Mouse (Mus musculus) MEL (cell line): ENCODE measurements around the gene Wnt1. TPM values are rescaled to one million over a fixed set of nuclear protein-coding genes. Genes with fewer than 3 reads are reported as not detected.

ENCODE experiments used
- DNase-seq: peaks from one replicate; pipeline ENCODE4 v3.0.0; 2011; ENCODE audit warnings: low read depth, low spot score
- H3K27ac ChIP-seq: 2 replicates; pipeline ENCODE4 v1.5.1; 2012; ENCODE audit warnings: low read depth, mild to moderate bottlenecking, control low read depth, low read length, moderate library complexity; ENCODE audit not compliant: control insufficient read depth
- H3K27me3 ChIP-seq, 2 experiments: fragments of 150-350 bp in 1 of 2; sonication (generic) in 1 of 2; 2 replicates each; pipeline ENCODE4 v1.6.1; 2012; ENCODE audit warnings: low read length in 2 of 2, mild to moderate bottlenecking in 2 of 2, improper control_type of control experiment in 1 of 2, moderate library complexity in 1 of 2; ENCODE audit not compliant: insufficient read depth in 2 of 2, control insufficient read depth in 1 of 2
- H3K36me3 ChIP-seq, 2 experiments: 2 replicates each; pipeline ENCODE4 v1.6.1; 2012 to 2014; ENCODE audit warnings: low read length in 2 of 2, improper control_type of control experiment in 1 of 2, inconsistent platforms in 1 of 2, mild to moderate bottlenecking in 1 of 2; ENCODE audit not compliant: insufficient read depth in 2 of 2, control insufficient read depth in 1 of 2
- H3K4me1 ChIP-seq, 2 experiments: fragments of 150-350 bp in 1 of 2; sonication (generic) in 1 of 2; 2 replicates each; pipeline ENCODE4 v1.6.1; 2012; ENCODE audit warnings: low read length in 2 of 2, improper control_type of control experiment in 1 of 2, mild to moderate bottlenecking in 1 of 2; ENCODE audit not compliant: insufficient read depth in 2 of 2, control insufficient read depth in 1 of 2
- H3K4me3 ChIP-seq, 2 experiments: fragments of 150-350 bp in 1 of 2; sonication (generic) in 1 of 2; 2 replicates each; pipeline ENCODE4 v1.5.1; 2012; ENCODE audit warnings: low read depth in 2 of 2, low read length in 2 of 2, mild to moderate bottlenecking in 2 of 2, moderate library complexity in 2 of 2, control low read depth in 1 of 2, improper control_type of control experiment in 1 of 2; ENCODE audit not compliant: control insufficient read depth in 1 of 2, insufficient read depth in 1 of 2
- H3K79me2 ChIP-seq: 2 replicates; pipeline ENCODE4 v1.6.1; 2012; ENCODE audit warnings: mild to moderate bottlenecking, low read length, moderate library complexity; ENCODE audit not compliant: control insufficient read depth, poor library complexity, insufficient read depth
- H3K9ac ChIP-seq: 2 replicates; pipeline ENCODE4 v1.6.1; 2012; ENCODE audit warnings: low read depth, mild to moderate bottlenecking, control low read depth, low read length, moderate library complexity; ENCODE audit not compliant: control insufficient read depth, poor library complexity, severe bottlenecking
- H3K9me3 ChIP-seq: fragments of 150-350 bp; sonication (generic); replicated peaks from 2 replicates; pipeline ENCODE4 v1.6.1; 2012; ENCODE audit warnings: mild to moderate bottlenecking, low read length, improper control_type of control experiment, moderate library complexity; ENCODE audit not compliant: insufficient read depth
- BHLHE40 ChIP-seq: IDR thresholded peaks from 2 replicates; pipeline ENCODE4 v1.6.1; 2012; ENCODE audit warnings: low read depth, mild to moderate bottlenecking, inconsistent platforms, low read length, improper control_type of control experiment, borderline replicate concordance
- CHD1 ChIP-seq: IDR thresholded peaks from 2 replicates; pipeline ENCODE4 v1.6.1; 2012; ENCODE audit warnings: low read depth, mild to moderate bottlenecking, inconsistent platforms, low read length, improper control_type of control experiment
- CHD2 ChIP-seq: IDR thresholded peaks from 2 replicates; pipeline ENCODE4 v1.6.1; 2011; ENCODE audit warnings: low read length, improper control_type of control experiment
- CTCF ChIP-seq, 3 experiments: IDR thresholded peaks in 2 of 3; conservative IDR thresholded peaks in 1 of 3; 2 replicates each; pipeline ENCODE4 v1.5.1; 2011 to 2012; ENCODE audit warnings: low read length in 3 of 3, low read depth in 2 of 3, mild to moderate bottlenecking in 2 of 3, improper control_type of control experiment in 1 of 3, inconsistent platforms in 1 of 3, mixed read lengths in 1 of 3, moderate library complexity in 1 of 3; ENCODE audit not compliant: control insufficient read depth in 1 of 3, insufficient read depth in 1 of 3, poor library complexity in 1 of 3, severe bottlenecking in 1 of 3
- E2F4 ChIP-seq: IDR thresholded peaks from 2 replicates; pipeline ENCODE4 v1.6.1; 2011; ENCODE audit warnings: low read depth, low read length, improper control_type of control experiment, borderline replicate concordance
- ELF1 ChIP-seq: IDR thresholded peaks from 2 replicates; pipeline ENCODE4 v1.6.1; 2014; ENCODE audit warnings: low read depth, mild to moderate bottlenecking, inconsistent platforms, low read length, improper control_type of control experiment, moderate library complexity
- EP300 ChIP-seq, 2 experiments: IDR thresholded peaks; 2 replicates each; pipeline ENCODE4 v1.6.1; 2011; ENCODE audit warnings: improper control_type of control experiment in 2 of 2, low read length in 2 of 2, low read depth in 1 of 2, mild to moderate bottlenecking in 1 of 2
- ETS1 ChIP-seq: IDR thresholded peaks from 2 replicates; pipeline ENCODE4 v1.6.1; 2012; ENCODE audit warnings: low read depth, mild to moderate bottlenecking, inconsistent platforms, low read length, improper control_type of control experiment, moderate library complexity
- GABPA ChIP-seq: IDR thresholded peaks from 2 replicates; pipeline ENCODE4 v1.6.1; 2012; ENCODE audit warnings: low read depth, mild to moderate bottlenecking, inconsistent platforms, low read length, improper control_type of control experiment, moderate library complexity
- HCFC1 ChIP-seq: IDR thresholded peaks from 2 replicates; pipeline ENCODE4 v1.6.1; 2012; ENCODE audit warnings: low read depth, mild to moderate bottlenecking, inconsistent platforms, low read length, improper control_type of control experiment, moderate library complexity
- KAT2A ChIP-seq: conservative IDR thresholded peaks from 2 replicates; pipeline ENCODE4 v1.6.1; 2012; ENCODE audit warnings: low read depth, low read length, improper control_type of control experiment, inconsistent platforms
- MAX ChIP-seq: IDR thresholded peaks from 2 replicates; pipeline ENCODE4 v1.6.1; 2011; ENCODE audit warnings: low read length, improper control_type of control experiment
- MAZ ChIP-seq: IDR thresholded peaks from 2 replicates; pipeline ENCODE4 v1.6.1; 2012; ENCODE audit warnings: low read depth, mild to moderate bottlenecking, inconsistent platforms, low read length, improper control_type of control experiment
- MEF2A ChIP-seq: IDR thresholded peaks from 2 replicates; pipeline ENCODE4 v1.6.1; 2014; ENCODE audit warnings: low read depth, mild to moderate bottlenecking, inconsistent platforms, low read length, improper control_type of control experiment; ENCODE audit not compliant: poor library complexity, insufficient replicate concordance, severe bottlenecking; ENCODE audit errors: extremely low read depth
- MYB ChIP-seq: IDR thresholded peaks from 2 replicates; pipeline ENCODE4 v1.6.1; 2011; ENCODE audit warnings: mild to moderate bottlenecking, low read depth, low read length, improper control_type of control experiment
- MYC ChIP-seq: IDR thresholded peaks from 2 replicates; pipeline ENCODE4 v1.6.1; 2011; ENCODE audit warnings: low read depth, mild to moderate bottlenecking, low read length, improper control_type of control experiment, moderate library complexity
- NELFE ChIP-seq: IDR thresholded peaks from 2 replicates; pipeline ENCODE4 v1.6.1; 2011; ENCODE audit warnings: low read depth, low read length, improper control_type of control experiment
- NRF1 ChIP-seq: IDR thresholded peaks from 2 replicates; pipeline ENCODE4 v1.6.1; 2014; ENCODE audit warnings: low read depth, mild to moderate bottlenecking, inconsistent platforms, low read length, improper control_type of control experiment, moderate library complexity; ENCODE audit not compliant: poor library complexity, insufficient read depth, severe bottlenecking
- POLR2A ChIP-seq, 2 experiments: IDR thresholded peaks; 2 replicates each; pipeline ENCODE4 v1.6.1; 2011 to 2012; ENCODE audit warnings: low read length in 2 of 2, mild to moderate bottlenecking in 2 of 2, control low read depth in 1 of 2, improper control_type of control experiment in 1 of 2, low read depth in 1 of 2, moderate library complexity in 1 of 2; ENCODE audit not compliant: control insufficient read depth in 1 of 2, insufficient read depth in 1 of 2, poor library complexity in 1 of 2
- POLR2AphosphoS2 ChIP-seq: IDR thresholded peaks from 2 replicates; pipeline ENCODE4 v1.6.1; 2011; ENCODE audit warnings: low read length, improper control_type of control experiment
- POLR2AphosphoS5 ChIP-seq: IDR thresholded peaks from 2 replicates; pipeline ENCODE4 v1.6.1; 2012; ENCODE audit warnings: low read depth, borderline replicate concordance, mild to moderate bottlenecking, inconsistent platforms, low read length, moderate library complexity, mixed read lengths
- RAD21 ChIP-seq: IDR thresholded peaks from 2 replicates; pipeline ENCODE4 v1.6.1; 2011; ENCODE audit warnings: mild to moderate bottlenecking, low read depth, low read length, improper control_type of control experiment
- RCOR1 ChIP-seq: IDR thresholded peaks from 2 replicates; pipeline ENCODE4 v1.6.1; 2012; ENCODE audit warnings: low read depth, mild to moderate bottlenecking, inconsistent platforms, low read length, improper control_type of control experiment
- SIN3A ChIP-seq: IDR thresholded peaks from 2 replicates; pipeline ENCODE4 v1.6.1; 2012; ENCODE audit warnings: low read length, improper control_type of control experiment, inconsistent platforms
- SMC3 ChIP-seq: IDR thresholded peaks from 2 replicates; pipeline ENCODE4 v1.6.1; 2011; ENCODE audit warnings: low read depth, low read length, improper control_type of control experiment
- TAL1 ChIP-seq: IDR thresholded peaks from 2 replicates; pipeline ENCODE4 v1.6.1; 2012; ENCODE audit warnings: mild to moderate bottlenecking, inconsistent platforms, low read length, moderate library complexity, mixed read lengths
- TBP ChIP-seq: IDR thresholded peaks from 2 replicates; pipeline ENCODE4 v1.8.0; 2011; ENCODE audit warnings: low read depth, low read length, improper control_type of control experiment
- TCF12 ChIP-seq: IDR thresholded peaks from 2 replicates; pipeline ENCODE4 v1.6.1; 2014; ENCODE audit warnings: low read depth, mild to moderate bottlenecking, inconsistent platforms, low read length, improper control_type of control experiment, moderate library complexity
- UBTF ChIP-seq: IDR thresholded peaks from 2 replicates; pipeline ENCODE4 v1.6.1; 2012; ENCODE audit warnings: low read depth, mild to moderate bottlenecking, inconsistent platforms, low read length, improper control_type of control experiment, moderate library complexity, borderline replicate concordance; ENCODE audit not compliant: insufficient read depth
- USF1 ChIP-seq: IDR thresholded peaks from 2 replicates; pipeline ENCODE4 v1.6.1; 2014; ENCODE audit warnings: low read depth, mild to moderate bottlenecking, inconsistent platforms, low read length, improper control_type of control experiment, moderate library complexity
- USF2 ChIP-seq, 2 experiments: IDR thresholded peaks; 2 replicates each; pipeline ENCODE4 v1.6.1; 2011 to 2012; ENCODE audit warnings: improper control_type of control experiment in 2 of 2, low read length in 2 of 2, borderline replicate concordance in 1 of 2, inconsistent platforms in 1 of 2, low read depth in 1 of 2, mild to moderate bottlenecking in 1 of 2; ENCODE audit not compliant: insufficient read depth in 1 of 2
- ZC3H11A ChIP-seq: IDR thresholded peaks from 2 replicates; pipeline ENCODE4 v1.6.1; 2012; ENCODE audit warnings: low read depth, mild to moderate bottlenecking, inconsistent platforms, low read length, improper control_type of control experiment
- ZKSCAN1 ChIP-seq: IDR thresholded peaks from 2 replicates; pipeline ENCODE4 v1.6.1; 2012; ENCODE audit warnings: low read depth, mild to moderate bottlenecking, inconsistent platforms, low read length, improper control_type of control experiment, moderate library complexity
- ZMIZ1 ChIP-seq: IDR thresholded peaks from 2 replicates; pipeline ENCODE4 v1.6.1; 2012; ENCODE audit warnings: low read depth, mild to moderate bottlenecking, inconsistent platforms, low read length, improper control_type of control experiment, moderate library complexity
- polyA plus RNA-seq, 2 experiments: library from polyadenylated mRNA; stranded (reverse) in 1 of 2; unstranded in 1 of 2; fragments of >175 nt in 1 of 2; fragments of >200 nt in 1 of 2; gene quantifications; 2 replicates each; pipeline versions ENCODE4 v1.2.1 to v1.2.4; 2012; ENCODE audit warnings: low replicate concordance in 2 of 2, low read depth in 1 of 2; ENCODE audit not compliant: insufficient read length in 2 of 2, insufficient read depth in 1 of 2, missing spikeins in 1 of 2
- total RNA-seq: library from RNA; depleted of rRNA; stranded (reverse); fragments of 300-350 nt; gene quantifications from 2 replicates; pipeline ENCODE4 v1.2.3, GENCODE M21; 2012

Wnt1 gene
- total and polyA plus RNA-seq, 3 experiments = not detected

DNA sequence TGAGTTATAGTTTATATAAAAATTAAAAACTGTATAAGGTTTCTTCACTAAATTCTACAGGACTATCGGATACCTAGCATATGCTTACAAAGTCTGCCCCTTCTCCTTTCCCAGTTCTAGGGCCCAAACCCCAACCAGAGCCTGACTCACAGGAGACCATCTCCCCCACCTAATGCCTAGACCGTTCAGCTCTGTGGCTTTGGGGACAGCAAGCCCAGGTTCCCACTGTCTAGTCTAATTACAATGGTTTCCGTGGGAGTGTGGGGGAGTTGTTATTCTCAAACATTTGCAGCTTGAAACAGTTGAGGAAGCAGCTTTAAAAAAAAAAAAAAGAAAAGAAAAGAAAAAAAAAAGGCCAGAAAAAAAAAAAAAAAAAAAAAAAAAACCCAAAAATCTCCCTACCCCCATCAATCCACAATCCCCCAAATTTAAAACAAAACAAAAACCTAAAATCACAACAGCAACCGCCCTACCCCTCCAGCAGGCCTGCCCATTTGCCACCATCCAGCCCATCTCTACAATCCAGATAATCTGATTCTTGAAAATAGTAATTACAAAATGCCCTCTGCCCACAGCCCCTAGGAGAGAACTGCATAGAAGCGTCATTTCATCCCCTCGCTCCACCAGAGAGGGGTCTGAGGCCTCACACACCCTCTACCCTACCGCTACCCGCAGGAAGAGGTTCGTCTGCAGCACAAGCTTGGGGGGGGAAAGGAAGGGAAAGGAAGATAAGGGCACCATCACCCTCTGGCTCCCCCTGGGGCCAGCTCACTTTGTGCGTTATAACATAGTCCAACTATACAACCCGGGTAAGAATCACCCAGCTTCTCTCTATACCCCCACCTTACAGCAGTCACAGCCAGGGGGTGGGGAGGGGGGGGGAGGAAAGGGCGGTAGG is 42.8 kb downstream of the Wnt1 start:
- Histone ChIP-seq H3K9ac (peak overlapping the region; percentile 75), H3K79me2 (peaks cover 27% of the 10 kb centered on the region), H3K4me1 (peaks cover 15 to 25% of the 10 kb centered on the region in 2 experiments), H3K9me3 (no peaks in the 10 kb centered on the region), H3K4me3 (peak overlapping the region; percentile 41 to 62), H3K27ac (peak overlapping the region; percentile 97), H3K27me3 (no peaks in the 10 kb centered on the region), H3K36me3 (peaks cover 3 to 25% of the 10 kb centered on the region in 2 experiments; a peak in 3 of 4 replicates)
- peak; percentile 93 for DNase-seq
- TF ChIP-seq KAT2A (0 out of 2 replicates have a peak, but pooled peaks have one; percentile 47), EP300 (IDR thresholded peaks at IDR 0.05; ENCODE audit: low read depth in 1 of 2, low read length in 2 of 2) (peak; percentile 56 to 57; a peak in 3 of 4 replicates), TCF12 (peak; percentile 41), SIN3A (peak; percentile 74), NRF1 (no peak), CHD1 (peak; percentile 97), RAD21 (no peak), ZC3H11A (peak; percentile 1; the same call in 1 of the 2 replicates), ZKSCAN1 (no peak), CTCF (IDR thresholded peaks at IDR 0.05 in 2 of 3, conservative IDR thresholded peaks at IDR 0.05 in 1 of 3; ENCODE audit: control insufficient read depth in 1 of 3, insufficient read depth in 1 of 3, low read depth in 2 of 3, low read length in 3 of 3, poor library complexity in 1 of 3, severe bottlenecking in 1 of 3) (peak; percentile 56 to 77 (median 62)), POLR2A (IDR thresholded peaks at IDR 0.05; ENCODE audit: control insufficient read depth in 1 of 2, insufficient read depth in 1 of 2, low read depth in 1 of 2, low read length in 2 of 2, poor library complexity in 1 of 2) (peak; percentile 37 to 55; a peak in 1 of 4 replicates), MYB (no peak), POLR2AphosphoS2 (peak; percentile 55; the same call in 1 of the 2 replicates), UBTF (no peak), MAX (no peak), POLR2AphosphoS5 (no peak), MEF2A (no peak), MYC (0 out of 2 replicates have a peak, but pooled peaks have one; percentile 47), CHD2 (no peak), TAL1 (peak; percentile 52; the same call in 1 of the 2 replicates), NELFE (peak; percentile 48; the same call in 1 of the 2 replicates), USF1 (no peak), GABPA (no peak; the same call in 1 of the 2 replicates), USF2 (IDR thresholded peaks at IDR 0.05; ENCODE audit: borderline replicate concordance in 1 of 2, insufficient read depth in 1 of 2, low read depth in 1 of 2, low read length in 2 of 2) (no peak), ELF1 (peak; percentile 60), ETS1 (0 out of 2 replicates have a peak, but pooled peaks have one; percentile 55), TBP (no peak), HCFC1 (peak; percentile 70), E2F4 (0 out of 2 replicates have a peak, but pooled peaks have one; percentile 35), ZMIZ1 (no peak), BHLHE40 (no peak), MAZ (peak; percentile 98), RCOR1 (0 out of 2 replicates have a peak, but pooled peaks have one; percentile 18), SMC3 (peak; percentile 40; the same call in 1 of the 2 replicates)
